Mouse (Mus musculus): ENCODE measurements around the gene Lhpp. TPM values are rescaled to one million over a fixed set of nuclear protein-coding genes. Genes with fewer than 3 reads are reported as not detected.

Gene Lhpp
- polyA plus RNA-seq, 1 experiment from 2014 or later, result 25.7 TPM

GRCm38 (mm10) chr7:132690716-132691472 is 80.5 kb downstream of the Lhpp start:
- Histone ChIP-seq H3K9me3 (no peaks in the 10 kb centered on the region), H3K36me3 (no peaks in the 10 kb centered on the region), H3K4me1 (peaks cover 5% of the 10 kb centered on the region), H3K9ac (replicated peaks) (no peak overlapping the region), H3K27ac (replicated peaks) (no peak overlapping the region), H3K4me2 (replicated peaks) (no peak overlapping the region), H3K4me3 (no peak overlapping the region), H3K27me3 (no peaks in the 10 kb centered on the region)
- no peak for ATAC-seq (replicated peaks)
- WGBS, result 90% methylated on average over 14 of the region's 14 CpGs

GRCm38 (mm10) chr7:132692719-132693118 is 82.3 kb downstream of the Lhpp start:
- ATAC-seq (replicated peaks), result peak; percentile 41; the same call in 1 of the 2 replicates
- Histone ChIP-seq H3K4me3 (no peak overlapping the region), H3K27ac (replicated peaks) (no peak overlapping the region), H3K27me3 (no peaks in the 10 kb centered on the region), H3K4me1 (peaks cover 5% of the 10 kb centered on the region), H3K4me2 (replicated peaks) (no peak overlapping the region), H3K36me3 (no peaks in the 10 kb centered on the region), H3K9ac (replicated peaks) (no peak overlapping the region), H3K9me3 (no peaks in the 10 kb centered on the region)
- 48% methylated on average over 9 of the region's 9 CpGs for WGBS

- Histone ChIP-seq H3K4me2 (replicated peaks) (no peak overlapping the region), H3K4me1 (peaks cover 5% of the 10 kb centered on the region), H3K4me3 (no peak overlapping the region), H3K9me3 (no peaks in the 10 kb centered on the region), H3K27ac (replicated peaks) (no peak overlapping the region), H3K27me3 (no peaks in the 10 kb centered on the region), H3K9ac (replicated peaks) (no peak overlapping the region), H3K36me3 (no peaks in the 10 kb centered on the region)
- no peak for ATAC-seq (replicated peaks)
- 95% methylated on average over 2 of the region's 2 CpGs for WGBS
Measured at GRCm38 (mm10) chr7:132693561-132693960, 83.1 kb downstream of the Lhpp start.

GRCm38 (mm10) chr7:132697258-132697796 is 86.9 kb downstream of the Lhpp start:
- Histone ChIP-seq H3K9me3 (no peaks in the 10 kb centered on the region), H3K4me1 (peaks cover 5% of the 10 kb centered on the region), H3K27ac (replicated peaks) (no peak overlapping the region), H3K27me3 (no peaks in the 10 kb centered on the region), H3K4me3 (no peak overlapping the region), H3K36me3 (no peaks in the 10 kb centered on the region), H3K4me2 (replicated peaks) (no peak overlapping the region), H3K9ac (replicated peaks) (no peak overlapping the region)
- no peak for ATAC-seq (replicated peaks)
- 85% methylated on average over 8 of the region's 8 CpGs for WGBS

GRCm38 (mm10) chr7:132698737-132699136 is 88.3 kb downstream of the Lhpp start:
- ATAC-seq (replicated peaks), result no peak
- WGBS, result 91% methylated on average over 4 of the region's 4 CpGs
- H3K9ac ChIP-seq (replicated peaks), result no peak overlapping the region

GRCm38 (mm10) chr7:132699165-132699564 is 88.7 kb downstream of the Lhpp start:
- H3K27ac ChIP-seq (replicated peaks), result no peak overlapping the region
- 61% methylated on average over 4 of the region's 4 CpGs for WGBS
- no peak overlapping the region for H3K9ac ChIP-seq (replicated peaks)
- ATAC-seq (replicated peaks), result no peak
- H3K4me1 ChIP-seq, result no peaks in the 10 kb centered on the region
- H3K36me3 ChIP-seq, result no peaks in the 10 kb centered on the region
- no peaks in the 10 kb centered on the region for H3K27me3 ChIP-seq
- H3K9me3 ChIP-seq, result no peaks in the 10 kb centered on the region
- H3K4me3 ChIP-seq, result no peak overlapping the region
- no peak overlapping the region for H3K4me2 ChIP-seq (replicated peaks)

More at GRCm38 (mm10) chr7:132698737-132699136, 88.3 kb downstream of the Lhpp start:
- Histone ChIP-seq H3K9me3 (no peaks in the 10 kb centered on the region), H3K36me3 (no peaks in the 10 kb centered on the region), H3K4me2 (replicated peaks) (no peak overlapping the region), H3K4me1 (no peaks in the 10 kb centered on the region), H3K27ac (replicated peaks) (no peak overlapping the region), H3K4me3 (no peak overlapping the region), H3K27me3 (no peaks in the 10 kb centered on the region)

GRCm38 (mm10) chr7:132699639-132700038 is 89.2 kb downstream of the Lhpp start:
- ATAC-seq (replicated peaks), result no peak
- no peak overlapping the region for H3K4me2 ChIP-seq (replicated peaks)
- H3K36me3 ChIP-seq, result no peaks in the 10 kb centered on the region
- H3K9me3 ChIP-seq, result no peaks in the 10 kb centered on the region
- no peak overlapping the region for H3K4me3 ChIP-seq
- no peak overlapping the region for H3K27ac ChIP-seq (replicated peaks)
- H3K27me3 ChIP-seq, result no peaks in the 10 kb centered on the region
- no peaks in the 10 kb centered on the region for H3K4me1 ChIP-seq
- H3K9ac ChIP-seq (replicated peaks), result no peak overlapping the region

- Histone ChIP-seq H3K9ac (replicated peaks) (no peak overlapping the region), H3K36me3 (no peaks in the 10 kb centered on the region), H3K4me2 (replicated peaks) (no peak overlapping the region), H3K27me3 (no peaks in the 10 kb centered on the region), H3K4me3 (no peak overlapping the region), H3K4me1 (no peaks in the 10 kb centered on the region), H3K27ac (replicated peaks) (no peak overlapping the region), H3K9me3 (no peaks in the 10 kb centered on the region)
- WGBS, result 93% methylated on average over 4 of the region's 4 CpGs
- ATAC-seq (replicated peaks), result no peak
Measured at GRCm38 (mm10) chr7:132700107-132700506, 89.7 kb downstream of the Lhpp start.

- WGBS, result 88% methylated on average over 3 of the region's 3 CpGs
- Histone ChIP-seq H3K36me3 (no peaks in the 10 kb centered on the region), H3K4me1 (no peaks in the 10 kb centered on the region), H3K9me3 (no peaks in the 10 kb centered on the region), H3K4me2 (replicated peaks) (no peak overlapping the region), H3K9ac (replicated peaks) (no peak overlapping the region), H3K27ac (replicated peaks) (no peak overlapping the region), H3K27me3 (no peaks in the 10 kb centered on the region), H3K4me3 (no peak overlapping the region)
- no peak for ATAC-seq (replicated peaks)
Measured at GRCm38 (mm10) chr7:132701412-132701811, 91.0 kb downstream of the Lhpp start.

GRCm38 (mm10) chr7:132702024-132702423 is 91.6 kb downstream of the Lhpp start:
- H3K9me3 ChIP-seq, result no peaks in the 10 kb centered on the region
- ATAC-seq (replicated peaks), result no peak
- 82% methylated on average over 3 of the region's 3 CpGs for WGBS

GRCm38 (mm10) chr7:132702492-132703070 is 92.1 kb downstream of the Lhpp start:
- 78% methylated on average over 5 of the region's 5 CpGs for WGBS
- Histone ChIP-seq H3K27ac (replicated peaks) (no peak overlapping the region), H3K27me3 (no peaks in the 10 kb centered on the region), H3K4me2 (replicated peaks) (no peak overlapping the region), H3K9me3 (no peaks in the 10 kb centered on the region), H3K9ac (replicated peaks) (no peak overlapping the region), H3K36me3 (no peaks in the 10 kb centered on the region), H3K4me1 (no peaks in the 10 kb centered on the region), H3K4me3 (no peak overlapping the region)
- ATAC-seq (replicated peaks), result no peak

More at GRCm38 (mm10) chr7:132702024-132702423, 91.6 kb downstream of the Lhpp start:
- Histone ChIP-seq H3K36me3 (no peaks in the 10 kb centered on the region), H3K4me1 (no peaks in the 10 kb centered on the region), H3K27ac (replicated peaks) (no peak overlapping the region), H3K4me2 (replicated peaks) (no peak overlapping the region), H3K4me3 (no peak overlapping the region), H3K27me3 (no peaks in the 10 kb centered on the region), H3K9ac (replicated peaks) (no peak overlapping the region)

GRCm38 (mm10) chr7:132703515-132704309 is 93.3 kb downstream of the Lhpp start:
- 91% methylated on average over 9 of the region's 9 CpGs for WGBS
- Histone ChIP-seq H3K36me3 (no peaks in the 10 kb centered on the region), H3K9me3 (no peaks in the 10 kb centered on the region), H3K27ac (replicated peaks) (no peak overlapping the region), H3K4me3 (no peak overlapping the region), H3K4me2 (replicated peaks) (no peak overlapping the region), H3K4me1 (no peaks in the 10 kb centered on the region), H3K9ac (replicated peaks) (no peak overlapping the region), H3K27me3 (no peaks in the 10 kb centered on the region)
- ATAC-seq (replicated peaks), result no peak
